8 mouse cellular contexts compared by ENCODE assay signal in genomic region chr9:113741108-113741636, GRCm38 (mm10). TPM values are rescaled to one million over a fixed set of nuclear protein-coding genes. Genes with fewer than 3 reads are reported as not detected.
DNase-seq lines count a peak whose midpoint lies in the region; ATAC-seq lines count a peak whose summit lies in the region.

TSS of gene Clasp2 (plus strand) at chr9:113741473.

- WGBS in hindbrain, embryonic 13.5 days, result 0% methylated on average over 63 of the region's 63 CpGs

- H3K9me3 ChIP-seq in hindbrain, embryonic 13.5 days, result no peaks in the 10 kb centered on the region

- H3K36me3 ChIP-seq in hindbrain, embryonic 13.5 days, result no peaks in the 10 kb centered on the region

- DNase-seq in R1 (ENCODE audit: low read depth, low spot score), result peak; percentile 79
- DNase-seq in cerebellum, postnatal 14 days, result peak; percentile 64 to 81
- peak; percentile 53 to 57 for DNase-seq in frontal cortex, postnatal 25 days (ENCODE audit: low spot score in 2 of 2)
- peak; percentile 58 to 75 for DNase-seq in layer of hippocampus, postnatal 25 days (ENCODE audit: extremely low spot score in 1 of 2, low spot score in 1 of 2)
- peak; percentile 86 for DNase-seq in lung, postnatal 25 days (ENCODE audit: low spot score)
- peak; percentile 56 for DNase-seq in retina, adult 2 months (ENCODE audit: low read depth, low spot score)
- peak; percentile 84 for DNase-seq in thymus, postnatal 25 days

- H3K27me3 ChIP-seq in hindbrain, embryonic 13.5 days, result no peaks in the 10 kb centered on the region

- peak within 1 kb of the TSS; percentile 86 for H3K4me2 ChIP-seq in hindbrain, embryonic 13.5 days

- peak within 1 kb of the TSS; percentile 74 for H3K27ac ChIP-seq in hindbrain, embryonic 13.5 days

- ATAC-seq in hindbrain, embryonic 13.5 days (ENCODE audit: low FRiP score), result peak; percentile 95

- peaks cover 24% of the 10 kb centered on the region for H3K4me1 ChIP-seq in hindbrain, embryonic 13.5 days (replicated peaks)

- H3K4me3 ChIP-seq in hindbrain, embryonic 13.5 days, result peak within 1 kb of the TSS; percentile 93

- peak within 1 kb of the TSS; percentile 79 for H3K9ac ChIP-seq in hindbrain, embryonic 13.5 days

RNA-seq across cellular contexts. Expression of gene Clasp2, which starts in this region (rescaled TPM):
- 113 and 117 TPM in 2 replicates for polyA plus RNA-seq in hindbrain, embryonic 13.5 days (2015; fragmentation: Nextera tagmentation; extraction: Ambion mirVana)
- total RNA-seq in layer of hippocampus, postnatal 25 days (2021), result 100 to 1,000 TPM; 209 to 224 TPM

Comparison
In these comparisons a context has a peak if more than half of its experiments do, and no peak if none do; other contexts are left out.
1. Peak in every context shown above with its lines: DNase-seq, ATAC-seq, H3K4me3 ChIP-seq and H3K27ac ChIP-seq.